Mouse (Mus musculus): ENCODE results near the gene Pick1.

DNA sequence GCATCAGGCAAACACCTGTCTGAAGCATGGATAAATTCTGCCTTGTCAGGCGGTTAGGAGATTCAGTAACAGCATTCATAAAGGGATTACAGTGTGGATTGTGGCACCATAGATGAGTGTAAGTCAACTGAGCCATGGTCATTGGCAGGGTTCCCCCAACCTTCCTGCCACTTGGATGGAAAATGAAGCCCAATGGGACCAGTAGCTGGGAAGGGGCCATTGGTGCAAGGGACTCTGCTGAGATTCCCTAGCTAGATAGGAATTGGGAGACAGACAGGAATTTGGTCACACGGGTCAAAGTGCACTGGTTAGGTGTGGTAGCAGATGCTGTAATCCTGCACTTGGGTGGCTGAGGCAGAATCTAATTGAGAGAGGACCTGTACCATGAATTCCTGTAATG, 21.3 kb downstream of the Pick1 start:
- TF ChIP-seq POLR2A (IDR thresholded peaks at IDR 0.05; ENCODE audit: low read depth, low read length) (no peak), CTCF (IDR thresholded peaks at IDR 0.05; ENCODE audit: extremely low read depth, insufficient read depth, insufficient read length, insufficient replicate concordance) (no peak)

Data from spleen, adult 2 months (tissue).